Mouse (Mus musculus) midbrain, embryonic 16.5 days (tissue): ENCODE results near the gene Cmah. TPM values are rescaled to one million over a fixed set of nuclear protein-coding genes. Genes with fewer than 3 reads are reported as not detected.

Source experiments
- ATAC-seq: fragments of 200-750 bp; cut with Nextera tagmentation; 2 replicates; pipeline ENCODE4 v1.8.0; 2017; ENCODE audit warnings: moderate TSS enrichment
- H3K27ac ChIP-seq: fragments of 300-500 bp; sonication (generic); 2 replicates; pipeline ENCODE4 v1.5.1; 2014; ENCODE audit warnings: mild to moderate bottlenecking, low read length, mixed read lengths
- H3K27me3 ChIP-seq: fragments of 300-500 bp; sonication (generic); 2 replicates; pipeline ENCODE4 v1.6.1; 2014; ENCODE audit warnings: low read depth, low read length, mixed read lengths; ENCODE audit not compliant: control insufficient read depth, insufficient read depth
- H3K36me3 ChIP-seq: fragments of 300-500 bp; sonication (generic); 2 replicates; pipeline ENCODE4 v1.6.1; 2014; ENCODE audit warnings: mild to moderate bottlenecking, low read length, moderate library complexity, mixed read lengths; ENCODE audit not compliant: control insufficient read depth, insufficient read depth
- H3K4me1 ChIP-seq: fragments of 300-500 bp; sonication (generic); 2 replicates; pipeline ENCODE4 v1.6.1; 2014; ENCODE audit warnings: mild to moderate bottlenecking, low read length, mixed read lengths; ENCODE audit not compliant: control insufficient read depth, insufficient read depth
- H3K4me2 ChIP-seq: fragments of 300-500 bp; sonication (generic); 2 replicates; pipeline ENCODE4 v1.6.1; 2014; ENCODE audit warnings: mild to moderate bottlenecking, low read length, mixed read lengths
- H3K4me3 ChIP-seq: fragments of 300-500 bp; sonication (generic); 2 replicates; pipeline ENCODE4 v1.5.1; 2014; ENCODE audit warnings: low read depth, mild to moderate bottlenecking, low read length, moderate library complexity, mixed read lengths
- H3K9ac ChIP-seq: fragments of 300-500 bp; sonication (generic); 2 replicates; pipeline ENCODE4 v1.6.1; 2014; ENCODE audit warnings: low read depth, low read length, mixed read lengths
- H3K9me3 ChIP-seq: fragments of 300-500 bp; sonication (generic); replicated peaks from 2 replicates; pipeline ENCODE4 v1.6.1; 2014; ENCODE audit warnings: mild to moderate bottlenecking, low read length, mixed read lengths; ENCODE audit not compliant: control insufficient read depth, poor library complexity, severe bottlenecking
- WGBS: fragments of 180-500 bp; shearing (Covaris S2); extraction: QIAGEN DNeasy Blood & Tissue Kit; methylation state at CpG from one replicate; pipeline ENCODE4 v1.1.7; 2014; 5-methylcytosine and 5-hydroxymethylcytosine counted together
- polyA plus RNA-seq: library from polyadenylated mRNA; unstranded; fragments of >200 nt; fragmentation: Nextera tagmentation; extraction: Ambion mirVana; gene quantifications from 2 replicates; pipeline ENCODE4 v1.2.1, GENCODE M21; 2015

Cmah gene
- polyA plus RNA-seq, 1 experiment from 2014 or later = 0.11 TPM

DNA sequence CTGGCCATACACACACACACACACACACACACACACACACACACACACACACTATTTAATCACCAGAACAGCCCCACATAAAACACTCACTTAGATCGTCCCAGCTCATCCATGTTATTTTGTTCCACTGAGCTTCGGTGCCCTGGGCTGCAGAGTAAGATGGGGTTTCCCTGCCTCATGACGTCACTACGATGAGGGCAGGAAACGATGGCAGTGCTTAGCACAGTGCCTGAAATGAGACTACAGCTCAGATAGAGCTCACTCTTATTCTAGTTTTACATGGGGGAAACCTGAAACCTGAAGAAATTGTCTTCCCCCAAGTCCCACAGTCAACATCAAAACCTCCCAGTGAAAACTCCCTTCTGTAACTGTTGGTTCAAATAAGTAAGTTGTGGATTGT, 159.9 kb downstream of the Cmah start:
- H3K4me1 ChIP-seq = peaks cover under 1% of the 10 kb centered on the region; the same call in 1 of the 2 replicates

DNA sequence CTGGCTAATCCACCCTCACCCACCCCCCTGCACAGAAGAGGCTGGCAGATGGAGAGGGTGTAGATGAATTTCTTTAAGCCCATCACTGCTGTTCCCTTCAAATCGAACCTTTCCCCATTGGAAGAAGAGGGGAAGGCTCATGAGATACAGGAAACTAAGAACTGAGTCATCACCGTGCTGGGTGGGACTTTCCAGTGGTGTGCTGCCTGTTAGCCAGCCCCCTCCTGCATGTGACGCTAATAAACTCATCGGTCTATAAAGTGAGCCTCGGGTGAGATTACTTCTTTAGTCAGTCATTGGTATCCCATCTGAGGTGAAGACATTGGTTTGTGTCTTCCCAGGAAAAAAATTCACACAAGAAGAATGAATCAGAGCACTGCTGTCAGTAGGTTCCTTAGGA, 160.3 kb downstream of the Cmah start:
- H3K27ac ChIP-seq = no peak overlapping the region
- no peaks in the 10 kb centered on the region for H3K27me3 ChIP-seq
- 86% methylated on average over 5 of the region's 5 CpGs for WGBS
- no peaks in the 10 kb centered on the region for H3K36me3 ChIP-seq
- ATAC-seq = no peak
- no peak overlapping the region for H3K4me3 ChIP-seq
- H3K4me2 ChIP-seq = no peak overlapping the region
- H3K4me1 ChIP-seq = no peaks in the 10 kb centered on the region
- H3K9me3 ChIP-seq = no peaks in the 10 kb centered on the region
- no peak overlapping the region for H3K9ac ChIP-seq

More for the DNA sequence above, 159.9 kb downstream of the Cmah start:
- no peak overlapping the region for H3K4me2 ChIP-seq
- H3K36me3 ChIP-seq = no peaks in the 10 kb centered on the region
- 89% methylated on average over 5 of the region's 5 CpGs for WGBS
- no peak overlapping the region for H3K27ac ChIP-seq
- no peaks in the 10 kb centered on the region for H3K27me3 ChIP-seq
- no peak overlapping the region for H3K9ac ChIP-seq
- ATAC-seq = no peak
- no peak overlapping the region for H3K4me3 ChIP-seq
- no peaks in the 10 kb centered on the region for H3K9me3 ChIP-seq

DNA sequence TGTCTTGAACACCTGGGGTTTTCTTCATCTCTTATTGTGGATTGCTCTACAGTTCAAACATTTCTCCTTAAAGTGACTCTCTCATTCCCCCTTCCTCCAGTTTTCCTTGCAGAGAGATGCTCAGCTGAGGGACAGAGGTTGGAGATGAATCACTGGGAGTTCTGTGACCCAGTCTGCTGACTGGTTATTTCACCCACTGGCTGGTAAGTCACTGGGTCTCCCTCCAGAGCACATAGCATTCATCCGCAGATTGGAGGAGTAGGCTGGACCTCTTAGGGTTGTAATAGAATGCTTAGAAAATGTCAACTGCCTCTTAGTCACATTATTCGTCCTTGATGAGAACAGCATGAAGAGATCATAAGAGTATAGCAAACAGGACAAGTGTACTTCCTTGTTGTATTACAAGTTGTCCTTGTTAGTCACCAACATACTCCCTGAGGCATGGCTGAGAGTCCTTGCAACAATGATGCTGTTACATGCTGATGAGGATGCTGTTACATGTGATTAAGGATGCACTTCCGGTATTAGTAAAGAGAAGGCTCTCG, 161.4 kb downstream of the Cmah start:
- H3K27ac ChIP-seq = no peak overlapping the region
- 89% methylated on average over 4 of the region's 4 CpGs for WGBS
- ATAC-seq = no peak

DNA sequence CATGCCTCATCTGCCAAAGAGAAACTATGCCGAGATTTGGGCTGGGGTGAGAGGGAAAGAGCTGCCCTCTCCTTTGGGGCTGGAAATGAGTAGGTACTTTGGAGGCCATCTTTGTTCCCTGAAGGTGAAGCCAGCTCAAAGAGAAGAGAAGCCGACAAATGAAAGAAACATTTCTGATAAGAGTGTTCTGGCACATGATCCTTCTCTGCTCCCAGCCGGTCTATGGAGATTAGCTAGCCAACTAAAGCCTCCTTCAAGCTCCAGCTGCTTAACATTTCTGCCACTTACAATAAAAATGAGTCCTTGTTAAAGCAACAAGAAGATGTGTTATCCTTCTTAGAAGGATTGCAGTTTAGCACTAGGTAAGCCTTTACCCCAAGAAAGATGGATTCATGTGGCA, 162.3 kb downstream of the Cmah start:
- 81% methylated on average over 3 of the region's 3 CpGs for WGBS
- no peak overlapping the region for H3K4me2 ChIP-seq
- peaks cover 5% of the 10 kb centered on the region for H3K4me1 ChIP-seq
- no peaks in the 10 kb centered on the region for H3K27me3 ChIP-seq
- H3K9me3 ChIP-seq = no peaks in the 10 kb centered on the region
- no peak overlapping the region for H3K4me3 ChIP-seq
- no peak overlapping the region for H3K27ac ChIP-seq
- H3K9ac ChIP-seq = no peak overlapping the region
- H3K36me3 ChIP-seq = no peaks in the 10 kb centered on the region
- no peak for ATAC-seq

More for the DNA sequence above, 161.4 kb downstream of the Cmah start:
- Histone ChIP-seq H3K27me3 (no peaks in the 10 kb centered on the region), H3K4me1 (peaks cover 5% of the 10 kb centered on the region), H3K4me2 (no peak overlapping the region), H3K36me3 (no peaks in the 10 kb centered on the region), H3K9ac (no peak overlapping the region), H3K9me3 (no peaks in the 10 kb centered on the region), H3K4me3 (no peak overlapping the region)

DNA sequence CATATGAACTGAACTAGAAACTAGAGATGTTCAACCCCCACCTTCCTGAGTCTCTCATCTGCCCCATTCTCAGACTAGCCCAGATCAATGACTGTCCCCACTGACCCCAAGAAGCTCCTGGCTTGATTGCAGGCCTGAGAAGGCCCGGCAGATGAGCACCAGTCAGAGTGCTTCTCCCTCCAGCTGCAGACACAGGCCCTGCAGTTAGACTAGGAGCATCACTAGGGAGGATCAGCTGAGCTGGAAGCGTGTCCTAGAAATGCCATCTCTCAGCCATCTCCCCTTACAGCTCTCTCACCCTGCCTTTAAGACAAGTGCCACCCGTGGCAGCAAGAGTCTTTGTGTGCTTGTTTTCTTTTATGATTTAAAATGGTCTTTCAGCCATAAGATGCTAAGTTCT, 162.8 kb downstream of the Cmah start:
- ATAC-seq = no peak
- Histone ChIP-seq H3K4me2 (no peak overlapping the region), H3K9ac (no peak overlapping the region), H3K36me3 (no peaks in the 10 kb centered on the region), H3K27ac (no peak overlapping the region), H3K9me3 (no peaks in the 10 kb centered on the region), H3K27me3 (no peaks in the 10 kb centered on the region), H3K4me1 (peaks cover 5% of the 10 kb centered on the region), H3K4me3 (no peak overlapping the region)
- 57% methylated on average over 3 of the region's 3 CpGs for WGBS

DNA sequence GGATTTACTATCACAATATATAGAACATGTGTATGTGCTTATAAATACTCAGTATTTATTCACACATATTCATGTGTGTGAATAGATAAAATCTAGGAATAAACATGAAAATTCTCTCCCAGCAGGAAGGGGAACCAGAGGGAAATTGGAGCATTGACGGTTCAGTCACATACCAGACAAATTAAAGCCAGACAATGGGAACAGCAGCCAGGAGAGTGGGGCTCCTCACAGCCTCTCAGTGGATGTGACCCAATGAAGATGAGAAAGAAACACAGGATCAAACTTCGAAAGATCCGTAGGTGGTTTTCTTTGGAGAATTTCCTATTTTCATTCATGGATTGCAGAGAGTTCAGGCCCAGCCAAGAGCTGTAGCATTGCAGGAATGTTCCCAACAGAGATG, 163.9 kb downstream of the Cmah start:
- WGBS = 66% methylated on average over 3 of the region's 3 CpGs
- no peak overlapping the region for H3K4me3 ChIP-seq
- H3K36me3 ChIP-seq = no peaks in the 10 kb centered on the region
- no peaks in the 10 kb centered on the region for H3K9me3 ChIP-seq
- ATAC-seq = no peak
- H3K4me1 ChIP-seq = peaks cover 5% of the 10 kb centered on the region
- no peaks in the 10 kb centered on the region for H3K27me3 ChIP-seq
- H3K9ac ChIP-seq = no peak overlapping the region
- no peak overlapping the region for H3K4me2 ChIP-seq
- no peak overlapping the region for H3K27ac ChIP-seq

DNA sequence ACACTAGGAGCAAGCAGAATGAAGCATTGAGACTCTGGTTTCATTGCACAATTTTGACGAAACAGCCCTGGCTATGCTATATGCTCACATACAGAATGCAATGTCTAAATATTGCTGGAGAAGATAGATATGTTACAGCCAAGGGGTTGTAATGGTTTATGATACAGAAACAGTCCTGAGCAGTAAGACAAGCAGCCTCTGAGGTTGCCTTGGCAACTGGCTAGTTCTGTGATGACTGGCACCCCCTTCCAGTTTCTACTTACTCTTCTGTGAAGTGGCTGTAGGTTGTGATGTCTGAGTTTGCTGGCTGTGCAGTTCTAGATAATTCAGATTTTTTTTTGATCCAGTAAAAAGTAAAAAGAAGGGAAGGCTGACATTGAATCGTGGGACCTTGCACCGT, 166.6 kb downstream of the Cmah start:
- Histone ChIP-seq H3K27ac (no peak overlapping the region; the same call in 1 of the 2 replicates), H3K9me3 (no peaks in the 10 kb centered on the region), H3K4me1 (peaks cover 5% of the 10 kb centered on the region), H3K27me3 (no peaks in the 10 kb centered on the region), H3K9ac (no peak overlapping the region), H3K4me3 (no peak overlapping the region), H3K36me3 (no peaks in the 10 kb centered on the region), H3K4me2 (no peak overlapping the region)
- peak; percentile 89 for ATAC-seq
- WGBS = 80% methylated on average over 3 of the region's 3 CpGs

DNA sequence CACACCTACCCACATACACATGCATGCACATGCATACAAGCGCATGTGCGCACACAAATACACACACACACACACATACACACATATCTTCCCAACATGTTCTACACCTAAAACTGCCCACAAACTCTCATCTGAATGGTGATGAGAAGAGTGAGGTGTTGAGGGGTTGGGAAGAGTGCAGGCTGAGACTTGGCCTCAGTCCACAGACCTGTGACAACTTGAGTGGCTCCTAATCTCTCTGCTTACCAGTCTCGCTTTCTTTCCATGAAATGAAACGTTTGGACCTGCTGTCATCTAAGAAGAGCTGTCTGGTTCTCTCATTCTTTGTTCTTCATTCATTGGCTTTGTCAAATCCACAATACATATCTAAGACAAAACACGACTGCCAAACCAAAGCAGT, 169.1 kb downstream of the Cmah start:
- WGBS = 85% methylated on average over 5 of the region's 5 CpGs

DNA sequence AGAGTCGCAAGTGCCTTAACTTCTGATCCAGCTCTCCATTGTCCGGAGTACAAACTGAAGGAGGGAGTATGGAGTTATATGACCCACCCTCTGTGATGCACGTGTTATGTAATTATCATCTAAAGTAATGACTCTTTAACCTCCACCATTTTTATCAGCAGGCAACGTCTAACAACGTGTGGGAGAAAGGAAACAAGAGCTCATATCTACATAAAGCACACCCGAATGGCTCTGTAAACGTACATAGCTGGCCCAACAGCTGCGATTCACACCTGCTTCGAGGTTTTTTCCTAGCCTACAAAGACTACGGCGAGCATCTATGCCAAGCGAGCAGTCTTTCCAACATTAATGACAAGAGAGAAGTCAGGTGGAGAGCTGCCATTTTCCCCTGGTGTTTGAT, 169.8 kb downstream of the Cmah start:
- Histone ChIP-seq H3K36me3 (no peaks in the 10 kb centered on the region), H3K4me2 (no peak overlapping the region), H3K9me3 (no peaks in the 10 kb centered on the region), H3K27ac (no peak overlapping the region), H3K4me3 (no peak overlapping the region), H3K4me1 (peaks cover 11% of the 10 kb centered on the region), H3K9ac (no peak overlapping the region), H3K27me3 (no peaks in the 10 kb centered on the region)
- 87% methylated on average over 12 of the region's 12 CpGs for WGBS
- ATAC-seq = no peak

More for the DNA sequence above, 169.1 kb downstream of the Cmah start:
- no peak overlapping the region for H3K9ac ChIP-seq
- no peak for ATAC-seq
- peaks cover 11% of the 10 kb centered on the region for H3K4me1 ChIP-seq
- no peak overlapping the region for H3K4me3 ChIP-seq
- H3K9me3 ChIP-seq = no peaks in the 10 kb centered on the region
- no peak overlapping the region for H3K27ac ChIP-seq
- H3K4me2 ChIP-seq = no peak overlapping the region
- no peaks in the 10 kb centered on the region for H3K36me3 ChIP-seq
- no peaks in the 10 kb centered on the region for H3K27me3 ChIP-seq
